Mouse (Mus musculus) ES-Bruce4 (cell line): ENCODE results near the gene Adgrg6.

Experiments
- CTCF ChIP-seq: IDR thresholded peaks from one replicate; pipeline ENCODE4 v1.8.1; 2011; ENCODE audit warnings: low read depth, low read length
- POLR2A ChIP-seq: IDR thresholded peaks from one replicate; pipeline ENCODE4 v1.8.1; 2011; ENCODE audit warnings: low read length; ENCODE audit not compliant: insufficient read depth

- TF ChIP-seq CTCF (no peak), POLR2A (no peak)
Measured at GRCm38 (mm10) chr10:14495204-14495603, 50.3 kb downstream of the Adgrg6 start.
